Mouse (Mus musculus) liver, embryonic 11.5 days (tissue): ENCODE data around the gene Unc45b. TPM values are rescaled to one million over a fixed set of nuclear protein-coding genes. Genes with fewer than 3 reads are reported as not detected.

Source experiments
- ATAC-seq: fragments of 200-750 bp; cut with Nextera tagmentation; replicated peaks from 2 replicates; pipeline ENCODE4 v1.8.0; 2017; ENCODE audit warnings: moderate number of reproducible peaks, mild to moderate bottlenecking, moderate TSS enrichment, moderate library complexity; ENCODE audit not compliant: low FRiP score
- DNase-seq: peaks from one replicate; pipeline ENCODE4 v3.0.0-alpha.2; 2017; ENCODE audit warnings: low spot score
- H3K27ac ChIP-seq: fragments of 300-500 bp; sonication (generic); 2 replicates; pipeline ENCODE4 v1.5.1; 2014; ENCODE audit warnings: mild to moderate bottlenecking, low read depth, low read length, control low read depth
- H3K27me3 ChIP-seq: fragments of 300-500 bp; sonication (generic); replicated peaks from 2 replicates; pipeline ENCODE4 v1.6.1; 2014; ENCODE audit warnings: low read length, mixed read lengths; ENCODE audit not compliant: control insufficient read depth, insufficient read depth
- H3K36me3 ChIP-seq: fragments of 300-500 bp; sonication (generic); 2 replicates; pipeline ENCODE4 v1.6.1; 2014; ENCODE audit warnings: mild to moderate bottlenecking, low read length, moderate library complexity, mixed read lengths; ENCODE audit not compliant: control insufficient read depth, insufficient read depth
- H3K4me1 ChIP-seq: fragments of 300-500 bp; sonication (generic); replicated peaks from 2 replicates; pipeline ENCODE4 v1.6.1; 2014; ENCODE audit warnings: low read length, mixed read lengths; ENCODE audit not compliant: control insufficient read depth, insufficient read depth
- H3K4me2 ChIP-seq: fragments of 300-500 bp; sonication (generic); 2 replicates; pipeline ENCODE4 v1.6.1; 2014; ENCODE audit warnings: mild to moderate bottlenecking, control low read depth, moderate library complexity
- H3K4me3 ChIP-seq: fragments of 300-500 bp; sonication (generic); 2 replicates; pipeline ENCODE4 v1.5.1; 2014; ENCODE audit warnings: low read depth, low read length, control low read depth
- H3K9ac ChIP-seq: fragments of 300-500 bp; sonication (generic); 2 replicates; pipeline ENCODE4 v1.6.1; 2014; ENCODE audit warnings: low read depth, low read length, control low read depth
- H3K9me3 ChIP-seq: fragments of 300-500 bp; sonication (generic); 2 replicates; pipeline ENCODE4 v1.6.1; 2016; ENCODE audit warnings: low read length, inconsistent platforms, mixed read lengths; ENCODE audit not compliant: control insufficient read depth
- WGBS: fragments of 180-500 bp; shearing (Covaris S2); extraction: QIAGEN DNeasy Blood & Tissue Kit; methylation state at CpG from one replicate; pipeline ENCODE4 v1.1.7; 2014; 5-methylcytosine and 5-hydroxymethylcytosine counted together
- polyA plus RNA-seq: library from polyadenylated mRNA; unstranded; fragments of >200 nt; fragmentation: Nextera tagmentation; extraction: Ambion mirVana; gene quantifications from 2 replicates; pipeline ENCODE4 v1.2.1, GENCODE M21; 2014

Unc45b gene
- polyA plus RNA-seq, 1 experiment from 2014 or later = 4.5 TPM

DNA sequence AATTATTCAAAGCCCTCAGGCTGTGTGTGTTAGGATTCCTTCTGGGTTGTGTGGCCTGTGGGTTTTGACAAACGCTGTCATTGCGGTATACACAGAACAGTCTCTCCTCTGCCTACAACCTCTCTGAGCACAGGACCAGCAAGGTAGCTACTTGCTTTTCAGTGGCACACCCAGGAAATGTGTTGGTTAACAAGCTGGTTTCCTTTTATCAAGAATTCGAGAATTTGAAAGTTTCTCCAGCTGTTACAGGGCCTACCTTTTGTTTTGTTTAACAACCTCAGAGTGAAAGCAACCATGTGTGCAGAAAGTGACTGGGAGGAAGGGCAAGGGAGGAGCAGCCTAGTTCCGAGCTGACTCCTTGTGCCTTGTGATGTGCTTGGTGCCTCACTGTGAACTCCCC is 37.1 kb downstream of the Unc45b start:
- no peak overlapping the region for H3K9ac ChIP-seq
- H3K4me3 ChIP-seq = no peak overlapping the region
- peaks cover 34% of the 10 kb centered on the region for H3K27me3 ChIP-seq
- ATAC-seq (no peak), DNase-seq (no peak)
- H3K9me3 ChIP-seq = no peaks in the 10 kb centered on the region
- no peak overlapping the region for H3K4me2 ChIP-seq
- H3K4me1 ChIP-seq = peaks cover 10% of the 10 kb centered on the region; the same call in 1 of the 2 replicates
- no peaks in the 10 kb centered on the region for H3K36me3 ChIP-seq
- WGBS = 55% methylated on average over 4 of the region's 4 CpGs
- H3K27ac ChIP-seq = no peak overlapping the region

DNA sequence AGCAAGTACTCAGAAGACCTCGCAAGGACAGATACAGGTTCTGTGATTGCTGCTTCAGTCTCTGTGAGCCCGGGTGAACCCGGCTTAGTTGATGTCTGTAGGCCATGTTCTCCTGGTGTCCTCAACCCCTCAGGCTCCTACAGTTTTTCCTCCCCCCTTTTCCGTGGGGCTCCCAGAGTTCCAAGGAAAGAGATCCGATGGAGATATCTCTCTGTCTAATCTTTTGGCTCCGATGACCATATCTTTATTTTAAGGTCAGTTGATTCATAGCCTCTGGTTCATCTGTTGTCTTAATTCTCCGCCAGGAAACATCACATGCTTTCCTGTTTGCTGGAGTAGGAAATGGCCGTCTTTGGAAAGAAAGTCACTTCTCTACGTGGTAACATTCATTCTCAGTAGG is 38.7 kb downstream of the Unc45b start:
- DNase-seq (no peak), ATAC-seq (no peak)
- Histone ChIP-seq H3K27me3 (peaks cover 43% of the 10 kb centered on the region), H3K9ac (no peak overlapping the region), H3K4me2 (no peak overlapping the region), H3K4me3 (no peak overlapping the region), H3K27ac (no peak overlapping the region), H3K9me3 (no peaks in the 10 kb centered on the region), H3K4me1 (peaks cover 10% of the 10 kb centered on the region; the same call in 1 of the 2 replicates), H3K36me3 (no peaks in the 10 kb centered on the region)
- WGBS = 69% methylated on average over 9 of the region's 9 CpGs

DNA sequence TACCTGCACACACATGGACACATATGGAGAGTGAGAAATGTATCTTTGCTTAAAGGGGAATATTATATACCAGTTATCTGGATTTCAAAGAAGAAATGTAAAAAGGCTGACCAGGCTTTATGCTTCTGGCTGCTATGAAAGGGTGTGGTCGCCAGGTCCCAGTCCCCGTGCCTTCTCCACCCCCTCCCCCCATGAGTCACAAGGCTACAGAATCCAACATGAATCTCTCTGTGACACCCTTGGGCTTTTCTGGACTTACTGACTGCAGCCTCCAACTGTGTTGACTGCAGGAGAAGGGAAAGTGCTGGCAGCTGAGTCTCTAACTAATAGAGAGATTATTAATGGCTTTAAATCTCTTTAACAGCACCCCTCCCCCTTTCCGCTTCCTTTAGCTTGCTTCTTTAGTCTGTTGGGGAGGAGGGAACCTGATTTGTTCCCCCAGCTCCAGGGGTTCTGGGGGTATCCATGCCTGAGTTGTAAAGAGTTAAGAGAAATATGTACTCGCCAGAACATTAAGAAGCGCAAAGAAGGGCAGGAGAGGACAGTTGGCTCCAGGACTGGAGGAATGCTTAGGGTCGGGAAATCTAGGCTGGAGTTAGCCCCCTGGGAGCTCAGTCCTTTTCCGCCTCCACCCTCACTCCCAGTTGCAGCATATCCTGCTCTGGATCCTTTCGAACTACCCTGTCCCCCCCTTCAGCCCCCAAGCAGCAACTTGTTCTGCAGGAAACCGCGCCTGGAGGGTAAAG is 40.6 kb downstream of the Unc45b start, which contains the start of gene Slfn5:
TSS of gene Slfn5 (plus strand) at position 614 of the 746 bp plus-strand sequence.
- H3K36me3 ChIP-seq = no peaks in the 10 kb centered on the region

DNA sequence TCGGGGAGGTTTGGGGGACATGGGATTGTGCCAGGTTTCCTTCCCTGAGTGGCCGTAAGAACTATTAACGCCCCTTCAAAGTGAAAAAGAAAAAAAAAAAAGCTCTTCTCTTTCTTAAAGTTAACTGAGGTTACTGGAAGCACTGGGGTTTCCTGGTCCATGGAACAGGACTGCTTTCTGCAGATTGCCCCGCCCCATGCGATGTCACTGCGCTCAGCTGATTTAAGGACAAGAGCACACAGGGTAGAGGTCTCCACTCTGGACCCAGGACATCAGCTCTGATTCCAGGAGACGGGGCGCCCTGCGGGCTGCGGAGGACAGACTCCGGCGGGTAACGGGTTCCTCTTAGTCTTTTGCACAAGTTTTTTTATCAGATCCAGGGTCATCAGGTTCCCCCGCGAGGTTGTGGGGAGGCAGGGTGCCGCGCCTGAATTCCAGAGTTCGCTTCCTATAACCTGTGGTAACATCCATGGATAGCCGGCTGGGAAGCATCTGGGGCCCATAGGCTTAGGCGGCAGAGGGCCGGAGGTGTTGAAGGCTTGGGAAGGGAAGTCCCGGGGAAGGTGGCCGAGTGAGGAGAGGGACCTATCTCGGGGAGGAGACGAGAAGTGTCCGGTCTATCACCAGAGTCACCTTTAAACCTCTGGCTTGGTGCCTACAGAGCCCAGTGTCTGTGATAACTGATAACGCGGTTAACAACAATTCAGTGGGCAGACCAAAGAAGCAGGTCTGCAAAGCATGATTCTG is 41.7 kb downstream of the Unc45b start:
- H3K4me3 ChIP-seq = no peak overlapping the region
- no peaks in the 10 kb centered on the region for H3K9me3 ChIP-seq
- DNase-seq = no peak
- no peak overlapping the region for H3K9ac ChIP-seq
- H3K4me2 ChIP-seq = peak overlapping the region; percentile 50
- peaks cover 46% of the 10 kb centered on the region for H3K27me3 ChIP-seq
- peaks cover 10% of the 10 kb centered on the region; the same call in 1 of the 2 replicates for H3K4me1 ChIP-seq
- 3% methylated on average over 28 of the region's 28 CpGs for WGBS
- ATAC-seq = no peak
- no peak overlapping the region for H3K27ac ChIP-seq
- no peaks in the 10 kb centered on the region for H3K36me3 ChIP-seq

More for the DNA sequence above, 40.6 kb downstream of the Unc45b start, which contains the start of gene Slfn5:
- H3K4me2 ChIP-seq = peak within 1 kb of the TSS; percentile 50
- no peak for DNase-seq
- H3K4me1 ChIP-seq = peaks cover 10% of the 10 kb centered on the region; the same call in 1 of the 2 replicates
- no peaks in the 10 kb centered on the region for H3K9me3 ChIP-seq
- no peak within 1 kb of the TSS for H3K27ac ChIP-seq
- H3K9ac ChIP-seq = no peak within 1 kb of the TSS
- peaks cover 43% of the 10 kb centered on the region for H3K27me3 ChIP-seq
- ATAC-seq = no peak
- H3K4me3 ChIP-seq = no peak within 1 kb of the TSS
- WGBS = 6% methylated on average over 10 of the region's 10 CpGs

DNA sequence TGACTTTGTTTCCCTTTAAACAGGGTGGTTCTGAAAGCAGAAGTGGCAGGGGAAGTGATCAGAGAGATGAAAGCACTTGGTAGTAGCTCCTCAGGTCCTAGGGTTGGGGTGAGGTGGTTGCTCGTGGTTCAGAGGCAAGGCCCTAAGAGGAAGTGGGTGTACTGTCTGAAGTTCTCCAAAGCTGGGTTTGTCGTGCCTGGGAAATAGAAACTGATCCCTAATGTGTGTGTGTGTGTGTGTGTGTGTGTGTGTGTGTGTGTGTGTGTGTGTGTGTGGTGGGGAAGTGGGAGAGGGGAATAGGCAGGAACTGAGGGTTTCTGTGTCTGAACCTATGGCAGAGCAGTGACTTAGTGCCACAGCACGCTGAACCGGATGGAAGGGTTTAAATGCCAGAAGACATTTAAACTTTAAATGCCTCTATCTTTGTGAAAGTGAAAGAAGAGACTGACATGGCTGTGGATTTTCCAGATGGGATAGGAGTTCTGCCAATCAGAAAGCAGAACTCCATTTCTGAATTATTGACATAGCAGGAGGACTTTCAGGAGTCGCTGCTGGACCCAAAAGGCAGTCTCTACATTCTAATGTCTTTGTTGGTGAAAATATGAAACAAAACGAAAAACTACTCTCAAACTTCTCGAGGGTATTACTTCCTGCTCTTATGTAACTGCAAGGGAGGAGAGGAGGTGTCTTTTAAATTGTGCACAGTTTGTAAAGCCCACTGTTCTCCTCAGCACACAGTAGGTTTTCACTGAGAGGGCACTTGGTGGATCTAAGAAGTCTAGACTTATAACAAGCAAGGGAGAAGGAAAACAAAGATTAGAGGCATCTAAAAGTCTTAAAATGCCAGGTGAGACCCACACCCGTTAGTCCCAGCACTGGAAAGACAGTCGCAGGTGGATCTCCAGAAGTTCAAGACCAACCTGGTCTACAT is 42.5 kb downstream of the Unc45b start:
- WGBS = 46% methylated on average over 9 of the region's 9 CpGs
- no peak for ATAC-seq
- Histone ChIP-seq H3K27ac (no peak overlapping the region), H3K4me3 (no peak overlapping the region), H3K9ac (no peak overlapping the region), H3K27me3 (peaks cover 46% of the 10 kb centered on the region), H3K4me1 (peaks cover 10% of the 10 kb centered on the region; the same call in 1 of the 2 replicates), H3K4me2 (peak overlapping the region; percentile 50), H3K9me3 (no peaks in the 10 kb centered on the region), H3K36me3 (no peaks in the 10 kb centered on the region)
- DNase-seq = no peak

DNA sequence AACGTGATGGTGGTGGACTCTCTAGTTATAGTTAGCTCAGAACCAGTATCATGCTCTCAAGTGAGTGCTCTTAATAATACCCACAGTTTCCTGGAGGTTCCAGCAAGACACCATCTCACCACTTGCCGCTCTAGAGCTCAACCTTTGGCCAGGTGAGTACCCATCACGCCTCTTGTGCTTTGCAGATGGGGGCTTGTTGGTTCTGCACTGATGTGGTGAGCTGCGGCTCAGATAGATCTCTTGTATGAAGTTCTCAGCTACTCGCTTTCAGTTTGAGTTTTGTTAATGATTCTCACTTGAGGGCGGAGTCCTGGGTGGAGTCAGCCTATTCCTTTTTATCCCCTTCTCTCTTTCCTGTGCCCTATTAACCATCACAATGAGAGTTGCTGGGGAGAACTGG is 44.3 kb downstream of the Unc45b start:
- Histone ChIP-seq H3K4me3 (no peak overlapping the region), H3K9me3 (no peaks in the 10 kb centered on the region), H3K27me3 (peaks cover 43% of the 10 kb centered on the region), H3K27ac (no peak overlapping the region), H3K4me1 (peaks cover 10% of the 10 kb centered on the region; the same call in 1 of the 2 replicates), H3K9ac (no peak overlapping the region), H3K36me3 (no peaks in the 10 kb centered on the region), H3K4me2 (no peak overlapping the region)
- 73% methylated on average over 6 of the region's 6 CpGs for WGBS
- DNase-seq = no peak
- no peak for ATAC-seq

DNA sequence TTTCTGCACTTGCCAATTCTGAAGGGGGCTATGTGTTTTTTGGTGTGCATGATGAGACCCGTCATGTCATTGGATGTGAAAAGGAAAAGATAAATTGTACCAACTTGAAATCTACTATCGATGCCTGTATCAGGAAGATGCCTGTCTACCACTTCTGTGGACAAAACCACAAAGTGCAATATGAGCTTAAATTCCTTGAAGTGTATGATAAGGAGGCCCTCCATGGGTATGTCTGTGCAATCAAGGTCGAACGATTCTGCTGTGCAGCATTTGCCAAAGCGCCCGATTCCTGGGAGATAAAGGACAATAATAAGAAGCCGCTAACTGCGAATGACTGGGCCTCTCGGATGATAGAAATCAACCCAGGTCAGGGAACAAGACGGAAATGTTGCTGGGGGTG is 46.6 kb downstream of the Unc45b start:
- no peak overlapping the region for H3K4me2 ChIP-seq
- H3K36me3 ChIP-seq = no peaks in the 10 kb centered on the region
- H3K4me1 ChIP-seq = peaks cover 6% of the 10 kb centered on the region; the same call in 1 of the 2 replicates
- no peak for ATAC-seq
- no peak overlapping the region for H3K27ac ChIP-seq
- peaks cover 28% of the 10 kb centered on the region for H3K27me3 ChIP-seq
- H3K9ac ChIP-seq = no peak overlapping the region
- H3K9me3 ChIP-seq = no peaks in the 10 kb centered on the region
- no peak overlapping the region for H3K4me3 ChIP-seq
- WGBS = 54% methylated on average over 10 of the region's 10 CpGs
- no peak for DNase-seq

DNA sequence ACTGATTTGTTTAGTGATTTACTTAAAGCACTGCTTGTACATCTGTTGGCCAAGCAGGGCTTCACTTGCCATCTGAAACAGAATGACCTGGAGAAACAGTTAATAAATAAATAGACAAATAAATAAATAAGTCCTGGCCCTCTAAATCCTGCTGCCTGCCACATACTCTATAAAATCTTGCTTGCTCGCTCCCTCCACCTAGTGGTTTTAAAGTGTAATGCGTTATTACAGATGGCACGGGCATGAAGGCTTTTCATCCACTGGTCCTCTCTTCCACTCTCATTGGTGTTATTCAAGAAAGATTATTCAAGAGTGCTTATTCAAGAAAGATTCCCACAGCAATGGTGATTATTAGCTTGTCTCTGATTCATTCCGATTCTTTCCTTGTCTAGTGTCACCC is 49.3 kb downstream of the Unc45b start:
- Histone ChIP-seq H3K9ac (no peak overlapping the region), H3K27me3 (peaks cover 13% of the 10 kb centered on the region), H3K4me3 (no peak overlapping the region), H3K9me3 (no peaks in the 10 kb centered on the region), H3K27ac (no peak overlapping the region), H3K36me3 (no peaks in the 10 kb centered on the region), H3K4me2 (no peak overlapping the region), H3K4me1 (no peaks in the 10 kb centered on the region)
- WGBS = 10% methylated on average over 4 of the region's 4 CpGs
- ATAC-seq = no peak
- no peak for DNase-seq
